Mouse (Mus musculus): Measurements from ENCODE around the gene Col6a3.

The Col6a3 gene

DNA sequence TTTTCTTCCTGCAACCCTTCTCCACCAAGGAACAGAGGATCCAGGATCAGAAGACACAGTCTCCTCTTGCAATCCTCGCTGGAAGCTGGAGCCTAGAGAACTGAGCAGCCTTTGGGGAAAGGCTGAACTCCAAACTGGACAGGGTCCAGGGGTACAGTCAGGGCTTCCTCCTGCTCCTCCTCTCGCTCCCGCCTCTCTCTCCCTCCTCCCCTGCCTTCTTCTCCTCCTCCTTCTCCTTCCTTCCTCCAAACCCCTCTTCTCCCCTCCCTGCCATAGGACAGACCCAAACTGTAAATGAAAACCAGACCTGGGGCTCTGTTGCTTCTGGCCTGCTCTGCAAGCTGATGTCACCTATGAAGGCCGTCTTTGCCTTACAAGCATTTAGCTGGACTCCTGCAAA, at the start of gene Col6a3:
Col6a3 (minus strand) TSS at position 136 of the 400 bp plus-strand sequence.
- DNase-seq, result no peak

DNA sequence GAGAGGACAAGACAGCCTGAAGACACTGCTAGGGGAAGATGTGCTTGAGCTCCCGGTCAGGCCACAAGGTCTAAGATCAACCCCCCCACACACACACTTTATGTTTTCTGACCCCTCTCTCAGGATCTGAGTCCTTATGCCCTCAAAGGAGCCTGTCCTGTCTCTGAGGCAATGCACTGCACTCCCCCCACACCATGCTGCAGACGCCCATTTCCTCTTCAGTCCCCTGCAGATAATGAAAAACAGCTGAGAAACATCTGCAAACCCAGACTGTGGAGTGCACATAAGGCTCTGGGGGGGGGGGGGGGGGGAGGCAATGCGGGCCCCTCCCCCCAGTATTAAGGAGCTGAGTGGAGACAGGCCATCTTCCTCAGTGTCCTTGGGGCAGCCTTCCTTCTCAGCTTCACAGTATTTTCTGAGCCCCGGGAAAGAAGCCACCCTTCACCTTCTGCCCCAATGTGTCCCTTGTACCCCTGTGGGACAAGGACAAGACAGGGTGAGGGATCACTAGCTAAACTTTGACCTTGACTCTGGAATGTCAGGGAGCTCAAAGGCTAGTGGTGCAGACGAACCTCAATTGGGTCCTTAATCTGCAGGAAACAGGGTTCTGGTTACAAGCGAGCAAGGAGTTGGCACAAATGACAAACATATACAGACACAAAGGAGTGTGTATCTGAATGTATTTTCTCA, 42.1 kb upstream of the Col6a3 start:
- no peak for DNase-seq

DNA sequence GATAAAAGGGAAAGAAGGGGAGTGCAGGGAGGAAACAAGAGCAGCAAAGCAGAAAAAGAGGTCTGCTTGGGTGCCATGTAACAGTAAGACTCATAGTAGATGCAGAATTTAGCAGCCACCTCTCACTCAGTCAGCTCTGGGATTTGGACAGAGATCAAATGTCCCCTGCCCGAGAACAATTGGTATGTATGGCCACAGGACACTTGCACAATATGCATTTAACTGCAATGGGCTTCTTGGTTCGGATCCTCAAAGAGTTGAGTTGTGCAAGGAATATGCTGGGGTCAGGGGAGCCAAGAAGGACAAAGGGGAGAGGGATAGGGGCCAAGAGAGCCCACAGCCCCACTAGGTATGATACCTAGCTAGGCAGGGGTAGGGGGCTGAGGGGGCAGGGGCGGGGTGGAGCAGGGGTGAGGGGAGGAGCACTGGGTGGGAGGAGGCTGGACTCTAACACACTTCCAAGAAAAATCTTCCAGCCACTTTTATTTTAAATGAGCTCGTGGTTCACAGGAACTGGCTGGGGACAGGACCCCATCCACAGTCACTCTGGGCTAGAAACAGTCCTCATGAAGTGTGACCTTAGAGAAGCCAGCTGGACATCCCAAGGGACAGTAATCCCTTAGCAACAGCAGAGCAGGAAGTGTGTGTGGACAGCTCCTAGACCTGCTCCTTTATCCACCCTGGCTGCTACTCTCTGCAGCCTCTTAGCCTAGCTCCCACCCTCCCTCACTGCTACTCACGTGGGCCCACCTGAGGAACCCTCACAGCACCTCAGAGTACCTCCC, 32.9 kb upstream of the Col6a3 start:
- DNase-seq, result no peak

DNA sequence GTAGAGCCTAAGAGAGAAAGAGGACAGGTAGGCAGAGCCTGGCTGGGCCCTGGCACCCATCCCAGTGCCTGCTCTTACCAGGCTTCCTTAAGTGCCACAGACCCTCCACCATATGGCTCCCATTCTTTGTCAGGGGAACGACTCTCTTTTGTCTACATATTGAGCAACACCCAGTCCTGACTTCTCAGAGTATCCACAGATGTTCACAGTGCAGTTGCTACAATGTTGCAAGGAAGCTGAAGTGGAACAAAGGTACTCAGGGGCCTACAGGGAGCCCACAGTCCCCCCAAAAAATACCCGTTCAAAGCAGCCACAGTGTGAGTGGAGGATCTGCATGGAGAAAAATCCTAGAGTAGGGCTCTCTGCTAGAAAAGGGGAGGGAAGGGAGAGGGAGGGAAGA, 32.2 kb upstream of the Col6a3 start:
- no peak for DNase-seq

DNA sequence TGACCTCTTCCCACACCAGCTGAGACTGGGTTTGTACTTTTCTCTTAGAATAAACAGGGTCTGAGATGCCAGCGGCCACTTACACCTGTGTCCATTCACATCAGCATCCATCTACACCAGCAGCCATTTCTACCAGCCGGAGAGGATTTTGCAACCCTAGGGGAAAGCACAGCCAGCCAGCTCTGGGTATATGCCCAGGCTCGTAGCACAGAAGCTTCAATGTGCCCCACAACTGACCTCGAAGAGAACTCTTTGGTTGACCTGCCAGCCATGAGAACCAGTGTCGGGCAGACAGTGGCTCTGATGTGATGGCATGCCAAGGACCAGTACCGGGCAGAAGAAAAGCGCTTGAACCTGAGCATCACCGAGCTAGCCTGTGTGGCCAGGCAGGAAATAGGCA, 31.6 kb upstream of the Col6a3 start:
- no peak for DNase-seq

DNA sequence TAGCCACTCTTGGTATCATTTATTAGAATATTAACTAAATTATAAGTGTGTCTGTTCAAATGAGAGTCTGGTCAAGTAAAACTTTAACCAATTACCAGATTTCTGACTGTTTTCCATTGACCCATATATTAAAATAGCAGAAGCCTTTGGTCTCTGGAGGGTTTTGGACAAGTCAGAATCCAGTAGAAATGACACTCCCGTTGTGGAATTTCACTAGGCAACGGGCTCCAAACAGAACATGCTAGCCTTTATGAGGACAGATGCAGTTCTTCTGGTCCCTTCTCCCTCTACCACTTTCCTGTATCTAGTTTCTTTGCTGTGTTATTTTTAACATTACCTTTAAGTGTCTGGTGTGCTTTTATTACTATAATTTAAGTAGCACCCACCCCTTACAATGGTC, 26.8 kb upstream of the Col6a3 start:
- DNase-seq, result no peak

DNA sequence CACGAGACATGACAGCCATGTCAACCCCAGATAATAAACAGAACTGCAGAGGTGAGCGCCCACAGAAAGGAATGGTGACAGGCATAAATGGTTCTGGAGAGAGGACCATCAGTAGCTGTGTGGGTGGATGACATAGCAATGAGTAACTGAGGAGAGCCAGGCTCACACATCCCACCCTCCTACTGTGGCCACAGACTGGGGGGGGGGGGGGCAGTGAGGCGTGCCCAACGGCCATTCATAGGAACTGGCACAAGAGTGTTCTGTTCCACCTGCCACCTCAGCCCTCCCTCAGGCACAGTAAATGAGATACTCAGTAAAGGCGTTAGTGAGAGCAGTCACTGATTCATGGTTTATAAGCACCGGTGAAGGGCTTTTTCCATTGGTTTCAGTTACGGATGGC, 23.0 kb upstream of the Col6a3 start:
- no peak for DNase-seq

DNA sequence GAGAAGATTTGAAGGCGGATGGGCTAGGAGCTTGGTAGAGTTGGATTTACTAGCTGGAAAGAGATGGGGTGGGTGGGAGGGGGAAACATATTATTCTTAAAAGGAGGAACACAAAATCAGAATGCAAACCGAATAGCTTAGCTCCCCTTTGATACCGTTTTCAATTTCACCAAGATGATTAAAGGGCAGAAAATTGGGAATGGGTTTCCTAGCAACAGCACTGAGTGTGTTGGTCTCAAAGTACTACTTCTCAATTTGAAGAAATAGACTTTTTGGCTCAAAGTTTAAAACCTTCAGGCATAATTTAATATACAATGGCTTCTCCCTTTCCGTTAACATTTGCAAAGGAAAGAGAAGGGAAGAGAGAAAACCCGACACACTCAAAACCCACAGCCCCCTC, 12.1 kb upstream of the Col6a3 start:
- DNase-seq, result no peak

DNA sequence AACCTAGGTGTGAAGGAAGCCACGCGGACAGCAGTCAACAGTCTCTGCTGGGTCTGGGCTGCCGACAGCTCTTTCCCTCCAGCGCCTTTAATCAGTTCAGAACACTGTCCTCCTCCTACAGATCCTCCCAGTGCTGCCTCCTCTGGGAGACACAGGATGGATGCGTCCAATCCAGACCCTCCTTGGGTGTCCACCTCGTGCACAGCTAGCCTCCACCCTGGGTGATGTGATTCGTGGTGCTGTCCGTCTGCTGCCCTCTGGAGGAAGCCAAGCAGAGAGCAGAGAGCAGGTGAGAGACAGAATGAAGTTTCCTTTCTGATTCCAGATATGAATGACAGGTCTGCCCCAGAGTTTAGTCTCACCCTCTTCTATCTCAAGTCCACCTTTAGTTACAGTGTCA, 6.1 kb upstream of the Col6a3 start:
- no peak for DNase-seq

DNA sequence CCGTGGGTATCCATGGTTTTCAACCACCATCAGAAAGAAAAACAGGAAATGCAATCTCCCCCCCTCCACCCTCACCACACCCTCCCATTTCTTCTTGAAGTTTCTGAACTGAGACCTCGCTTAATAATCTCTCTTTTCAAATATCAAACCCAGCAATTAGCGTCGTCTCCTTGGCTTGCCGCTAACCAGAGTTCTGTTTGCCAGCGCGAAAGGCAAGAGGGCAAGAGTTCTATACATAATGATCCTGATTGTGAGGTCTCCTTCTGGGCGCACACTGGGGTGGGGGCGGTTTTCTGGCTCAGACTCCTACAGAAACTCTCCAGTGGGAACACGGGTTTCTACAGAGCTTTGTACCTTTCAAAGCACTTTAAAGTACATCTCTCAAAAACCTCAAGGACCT, 1.4 kb upstream of the Col6a3 start:
- DNase-seq, result no peak

DNA sequence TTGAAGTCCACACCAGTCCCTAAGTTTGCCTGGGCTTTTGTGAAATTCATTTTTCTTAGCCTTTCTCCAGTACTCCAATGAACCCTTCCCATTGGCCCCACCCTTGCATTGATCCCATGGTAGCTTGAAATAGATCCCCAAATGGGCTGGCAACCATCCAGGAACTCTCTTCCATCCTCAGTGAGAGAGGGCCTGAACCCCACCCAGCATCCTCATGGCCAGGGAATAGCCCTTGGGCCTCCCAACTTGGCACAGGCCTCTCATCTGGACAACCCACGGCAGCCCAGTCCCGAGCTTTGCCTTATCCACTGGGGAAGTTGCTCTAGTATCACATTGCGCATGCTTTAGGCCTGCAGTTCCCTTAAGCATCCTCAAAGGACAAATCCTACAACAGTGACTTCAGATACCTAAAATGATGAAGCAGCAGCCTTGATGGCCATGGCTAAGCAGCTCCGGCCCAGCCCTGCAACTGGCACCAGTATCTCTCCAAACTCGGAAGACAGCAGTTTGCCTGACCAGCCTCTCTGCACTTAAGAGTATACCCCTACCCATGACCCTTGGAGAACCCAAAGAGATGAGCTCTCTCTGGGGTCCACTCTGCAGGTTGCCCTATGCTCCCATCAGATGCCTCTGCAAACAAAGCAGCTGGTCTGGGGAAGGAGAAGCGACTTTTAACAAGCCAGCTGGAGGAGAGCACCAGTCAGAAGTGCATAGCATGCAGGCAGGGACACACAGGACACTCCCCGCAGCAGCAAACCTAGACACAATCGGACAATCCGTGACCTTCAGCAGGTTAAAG, 783 bp downstream of the Col6a3 start:
- DNase-seq, result no peak

DNA sequence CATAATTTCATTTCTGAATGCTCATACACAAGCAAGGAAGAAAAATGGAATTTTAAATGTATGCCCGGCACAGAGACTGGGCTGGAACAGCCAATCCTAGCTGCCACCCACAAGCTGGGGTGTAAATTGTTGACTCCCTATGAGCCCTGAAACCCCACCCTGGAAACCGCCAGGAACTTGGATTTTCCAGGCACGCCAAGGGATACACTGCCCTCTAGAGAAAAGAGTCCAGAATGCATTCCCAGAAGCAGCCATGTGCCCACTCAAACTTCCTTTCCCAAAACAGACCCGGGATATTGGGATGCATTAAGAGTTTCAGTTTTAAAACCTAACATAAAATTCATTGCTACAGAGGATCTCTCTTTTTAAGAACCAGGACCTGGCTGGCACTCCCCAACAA, 3.5 kb downstream of the Col6a3 start:
- DNase-seq, result no peak

DNA sequence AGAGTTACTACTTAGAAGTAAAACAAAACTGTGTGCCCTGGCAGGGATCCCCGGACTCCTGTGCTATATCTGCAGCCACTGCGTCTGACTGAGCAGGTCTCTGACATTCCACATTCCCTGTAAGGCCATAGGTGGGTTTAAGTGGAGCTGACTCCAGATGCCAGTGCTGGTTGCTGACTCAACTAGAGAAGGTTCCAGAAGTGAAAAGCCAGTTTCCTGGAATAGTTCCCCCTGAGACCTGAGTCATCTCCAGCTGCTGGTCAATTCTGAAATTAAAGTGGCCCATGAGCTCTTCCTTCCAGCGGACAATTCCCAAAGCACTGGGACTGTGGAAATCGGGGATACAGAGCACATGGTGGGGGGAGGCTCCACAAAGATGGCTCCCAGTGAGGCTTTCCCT, 5.1 kb downstream of the Col6a3 start:
- no peak for DNase-seq

DNA sequence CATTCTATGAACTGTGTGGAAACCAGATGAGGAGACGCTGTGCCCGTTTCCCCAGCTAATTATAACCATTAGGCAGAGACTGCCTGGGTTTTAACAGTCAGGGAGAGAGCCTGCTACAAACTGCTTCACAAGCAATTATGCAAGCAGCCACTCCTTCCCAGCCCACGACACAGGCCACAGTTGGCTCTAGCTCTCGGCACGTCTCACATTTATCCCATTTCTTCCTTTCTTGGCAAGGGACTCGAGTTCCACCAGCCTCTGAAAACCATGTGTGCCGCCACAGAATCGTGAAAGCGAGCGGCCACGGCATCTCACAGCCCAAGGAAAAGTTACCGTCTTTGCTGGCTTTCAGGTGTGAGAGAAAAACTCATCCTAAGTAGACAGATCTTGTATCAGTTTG, 5.5 kb downstream of the Col6a3 start:
- no peak for DNase-seq

DNA sequence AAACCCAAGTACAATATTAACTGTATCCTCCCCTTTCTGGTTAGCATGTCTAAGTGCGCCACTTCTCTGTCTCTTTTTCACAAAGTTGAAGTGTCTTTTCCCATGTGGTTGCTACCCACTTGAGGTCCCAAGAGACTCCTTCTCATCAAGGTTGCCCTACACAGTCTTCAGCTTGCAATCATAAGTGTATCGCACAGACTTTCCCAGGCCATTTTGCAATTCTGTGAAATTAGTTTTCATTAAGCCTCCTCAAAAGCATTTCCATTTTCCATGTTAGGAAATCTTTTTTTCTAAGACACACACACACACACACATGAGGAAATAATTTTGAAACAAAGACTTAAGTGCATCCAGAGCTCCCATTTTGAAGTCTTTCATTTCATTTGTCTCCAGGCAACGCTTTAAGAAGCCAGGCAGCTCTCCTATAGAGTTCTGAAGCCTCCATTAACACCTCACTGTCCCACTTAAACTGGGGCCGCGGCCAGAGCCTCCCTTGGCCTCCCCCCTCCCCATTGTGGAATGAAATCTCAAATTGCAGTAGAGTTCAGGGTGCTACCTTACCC, 7.5 kb downstream of the Col6a3 start:
- DNase-seq, result no peak

DNA sequence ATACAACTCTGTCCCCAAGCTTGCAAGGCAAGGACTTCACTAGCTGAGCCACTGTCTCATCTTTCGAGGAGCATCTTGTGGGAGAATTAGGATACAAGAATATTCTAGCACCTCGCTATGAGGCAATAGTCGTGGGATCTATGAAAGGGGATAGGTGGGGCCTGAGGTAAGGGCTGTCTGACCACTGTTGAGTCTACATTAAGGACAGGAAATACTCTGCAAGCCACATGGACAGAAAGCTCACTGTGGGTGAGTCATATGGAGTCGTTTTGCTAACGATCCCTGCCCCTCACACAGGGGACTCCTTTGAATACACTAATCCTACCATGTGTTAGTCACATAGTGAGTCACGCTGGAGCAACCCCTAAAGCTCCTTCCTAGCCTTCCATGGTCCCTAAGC, 9.1 kb downstream of the Col6a3 start:
- DNase-seq, result no peak

DNA sequence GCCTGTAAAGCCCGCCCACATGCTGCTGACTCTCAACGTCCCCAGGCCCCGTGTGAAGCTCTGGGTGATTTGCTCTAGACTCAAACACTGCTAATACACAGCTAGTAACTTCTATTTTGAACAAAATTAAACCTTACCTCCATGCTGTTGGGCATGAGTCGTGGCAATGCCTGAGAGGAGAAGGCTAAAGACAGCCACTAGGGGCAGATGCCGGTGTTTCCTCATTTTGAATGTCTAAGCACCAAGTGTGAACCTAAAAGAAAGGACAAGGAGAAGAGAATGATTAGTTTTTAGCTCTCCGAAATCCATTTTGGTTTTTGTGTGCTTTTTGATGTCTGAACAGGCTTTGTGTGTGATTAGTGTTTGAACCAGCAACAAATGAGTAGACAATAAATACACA, 13.8 kb downstream of the Col6a3 start:
- DNase-seq, result no peak

DNA sequence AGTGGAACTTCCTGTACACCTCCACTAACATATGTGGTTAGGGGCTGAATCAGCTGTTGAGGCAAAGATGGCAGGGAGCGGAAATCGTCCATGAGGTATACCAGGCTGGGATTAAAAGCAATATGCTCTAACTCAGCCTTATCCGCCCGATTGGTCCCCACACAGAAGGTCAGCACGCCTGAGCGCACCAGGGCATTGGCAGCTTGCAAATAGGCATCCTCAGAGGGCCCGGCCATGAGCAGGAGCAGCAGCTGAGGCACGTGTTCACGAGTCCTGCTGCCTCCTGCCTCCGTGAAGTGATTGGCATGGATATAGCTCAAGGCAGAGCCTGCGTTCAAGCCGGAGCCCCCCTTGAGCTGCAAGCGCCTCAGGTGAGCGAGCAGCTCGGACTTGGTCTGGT, 30.5 kb downstream of the Col6a3 start:
- no peak for DNase-seq

DNA sequence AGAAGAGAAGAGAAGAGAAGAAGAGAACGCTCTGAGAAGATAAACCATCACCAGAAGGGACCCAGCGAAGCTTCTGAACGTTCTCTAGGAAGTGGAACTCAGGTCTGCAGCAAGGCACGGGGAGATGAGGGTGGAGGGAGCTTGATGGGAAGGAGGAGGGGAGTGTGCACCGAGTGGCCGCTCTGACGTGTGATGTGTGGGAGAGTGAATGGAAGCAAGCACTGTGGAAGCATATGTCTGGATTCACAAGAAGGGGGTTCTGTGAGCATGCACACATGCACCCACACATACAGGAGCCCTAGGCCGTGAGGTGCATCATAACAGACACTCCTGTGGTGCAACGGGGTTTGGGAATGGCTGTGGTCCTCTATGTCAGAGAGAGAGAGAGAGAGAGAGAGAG, 34.8 kb downstream of the Col6a3 start:
- DNase-seq, result no peak

DNA sequence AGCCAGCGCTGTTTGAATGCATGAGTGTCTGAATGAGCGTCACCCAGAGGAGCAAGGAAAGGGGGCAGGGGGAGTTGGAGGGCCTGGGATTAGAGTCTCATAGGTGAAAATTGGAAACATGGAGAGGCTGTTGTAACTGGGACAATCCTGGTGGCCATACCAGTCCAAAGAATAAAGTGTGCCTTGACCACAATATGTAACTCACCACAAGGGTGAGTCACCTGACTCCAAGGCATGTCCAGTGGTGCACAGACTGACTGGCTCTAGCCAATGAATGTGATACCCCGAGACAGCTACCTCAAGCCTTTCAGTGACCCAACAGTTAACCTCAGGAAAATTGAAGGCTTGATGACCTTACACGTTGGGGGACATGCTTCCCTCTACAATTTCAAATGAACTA, 40.7 kb downstream of the Col6a3 start:
- no peak for DNase-seq

DNA sequence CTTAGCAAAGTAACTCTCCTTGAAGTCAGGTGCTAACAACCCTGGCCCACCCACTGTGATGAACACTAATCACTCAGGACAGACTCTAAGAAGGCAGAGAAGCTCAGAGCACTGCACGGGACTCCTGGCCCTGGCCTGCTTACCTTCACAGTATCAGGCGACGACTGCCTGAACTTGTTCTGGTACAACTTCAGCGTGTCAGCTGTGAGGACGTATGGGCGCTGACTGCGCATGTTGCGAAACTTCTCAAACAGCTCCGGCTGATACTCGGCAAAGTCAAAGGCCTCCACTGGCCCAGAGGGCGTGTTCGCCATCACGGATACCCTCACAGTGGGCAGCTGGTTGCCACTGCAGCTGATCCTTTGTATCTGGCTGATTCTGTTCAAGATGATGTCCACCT, 42.7 kb downstream of the Col6a3 start:
- DNase-seq, result no peak

DNA sequence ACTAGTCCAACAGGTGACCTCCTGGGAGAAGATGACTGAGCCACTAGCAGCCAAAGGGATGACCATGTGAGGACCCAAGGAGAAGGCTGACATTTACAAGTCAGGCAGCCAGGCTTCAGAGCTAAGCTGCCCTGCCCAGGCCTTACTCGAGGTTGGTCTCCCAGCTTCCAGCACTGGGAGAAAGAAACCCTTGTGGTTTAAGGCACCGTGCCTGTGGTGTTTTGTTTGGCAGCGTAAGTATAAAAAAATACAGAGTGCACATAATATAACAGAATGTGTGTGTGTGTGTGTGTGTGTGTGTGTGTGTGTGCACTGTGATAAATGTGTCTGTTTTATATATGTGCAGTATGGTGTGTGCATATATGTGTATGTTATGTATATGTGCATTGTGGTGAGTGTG, 43.3 kb downstream of the Col6a3 start:
- no peak for DNase-seq

DNA sequence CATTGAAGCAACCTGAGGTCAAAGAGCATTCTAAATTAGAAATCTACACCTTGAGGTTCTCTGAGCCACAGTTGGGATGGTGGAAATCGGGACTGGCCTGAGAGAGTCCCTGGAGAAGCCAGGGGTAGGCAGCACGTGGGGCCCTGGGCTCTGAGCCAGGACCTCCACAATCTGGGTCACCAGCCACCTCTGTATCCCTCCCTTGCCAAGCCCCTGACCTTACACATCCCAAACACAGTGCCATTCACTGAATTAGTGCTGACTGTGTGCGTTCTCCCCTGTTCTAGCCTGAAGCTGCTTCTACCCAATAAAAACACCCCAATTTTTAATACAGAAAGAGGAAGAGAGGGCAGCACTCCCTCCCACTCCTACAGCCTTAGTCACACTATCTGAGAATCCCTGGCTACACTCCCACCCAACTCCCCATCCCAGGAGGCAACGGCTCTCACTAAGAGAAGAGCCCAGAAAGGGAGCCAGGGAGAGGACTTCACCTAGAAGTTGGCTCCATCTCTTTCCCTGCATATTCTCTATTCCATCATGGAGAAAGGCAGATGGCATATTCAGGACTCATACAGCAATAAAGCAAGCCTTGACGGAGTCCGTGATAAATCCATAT, 46.4 kb downstream of the Col6a3 start:
- DNase-seq, result no peak
